Mouse (Mus musculus) stomach, postnatal 0 days (tissue): ENCODE data around the gene Dedd2.

Source experiments
- CTCF ChIP-seq: IDR thresholded peaks from 2 replicates; pipeline ENCODE4 v1.5.1; 2016; ENCODE audit warnings: antibody characterized with exemption, low read depth, mild to moderate bottlenecking, moderate library complexity
- EP300 ChIP-seq: optimal IDR thresholded peaks from 2 replicates; pipeline ENCODE3; 2016; ENCODE audit warnings: antibody characterized with exemption

DNA sequence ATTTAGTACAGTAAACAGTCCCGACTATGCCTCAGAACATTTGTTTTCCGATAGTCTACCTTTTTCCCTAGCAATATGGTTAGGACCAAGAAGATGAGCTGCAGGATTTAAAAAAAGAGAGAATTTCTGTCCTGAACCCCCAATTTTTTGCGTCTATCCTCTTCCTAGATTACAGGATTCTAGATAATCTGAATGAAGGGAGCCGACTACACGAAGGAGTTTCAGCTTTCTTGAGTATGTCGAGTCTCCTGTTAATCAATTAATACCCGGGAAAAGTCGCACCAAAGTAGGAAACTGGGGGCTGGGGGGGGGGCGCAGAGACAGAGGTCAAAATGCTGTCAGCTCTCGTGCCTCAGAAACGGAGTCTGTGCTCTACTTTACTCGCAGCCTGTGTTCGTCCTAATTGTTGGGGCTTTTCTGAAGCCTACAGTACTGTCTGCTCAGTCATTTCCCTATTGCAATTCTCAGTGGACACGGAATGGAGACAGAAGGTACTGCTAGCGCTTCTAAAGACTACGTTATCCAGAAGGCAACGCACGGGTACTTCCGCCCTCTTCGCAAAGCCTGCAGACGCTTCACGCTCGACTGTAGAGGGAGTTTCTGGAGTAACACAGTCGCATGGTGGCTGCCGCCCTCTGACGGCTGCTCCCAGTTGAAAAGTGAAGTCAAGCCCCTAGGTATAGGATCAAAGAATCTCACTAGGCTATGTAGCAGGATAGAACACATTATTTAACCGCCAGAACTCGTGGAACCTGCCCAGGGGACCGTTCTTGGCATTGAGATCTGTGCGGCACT is 18.6 kb upstream of the Dedd2 start:
- TF ChIP-seq EP300 (no peak), CTCF (peak; percentile 91)
